Mouse (Mus musculus) heart, postnatal 4 days (tissue): Measurements from ENCODE around the gene Spata25. TPM values are rescaled to one million over a fixed set of nuclear protein-coding genes. Genes with fewer than 3 reads are reported as not detected.

Experiments
- DNase-seq: peaks from one replicate; pipeline ENCODE4 v3.0.0; 2021
- total RNA-seq, 2 experiments: library from RNA; stranded (reverse); gene quantifications; 2 replicates each; pipeline ENCODE4 v1.2.3; 2021

Gene Spata25
- total RNA-seq, 2 experiments from 2014 or later = 0.92 to 1.9 TPM

DNA sequence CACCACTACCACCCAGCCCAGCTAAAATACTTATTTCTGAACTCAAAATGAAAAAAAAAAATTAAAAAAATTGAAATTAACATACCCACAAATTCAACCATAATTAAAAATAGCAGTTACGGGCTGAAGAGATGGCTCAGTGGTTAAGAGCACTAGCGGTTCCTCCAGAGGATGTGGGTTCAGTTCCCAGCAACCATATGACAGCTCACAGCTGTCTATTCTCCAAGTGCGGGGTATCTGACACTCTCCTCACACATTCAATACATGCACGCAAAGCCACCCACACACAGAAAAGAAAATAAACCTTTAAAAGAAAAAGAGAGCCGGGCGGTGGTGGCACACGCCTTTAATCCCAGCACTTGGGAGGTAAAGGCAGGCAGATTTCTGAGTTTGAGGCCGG, 21.7 kb upstream of the Spata25 start:
- no peak for DNase-seq

DNA sequence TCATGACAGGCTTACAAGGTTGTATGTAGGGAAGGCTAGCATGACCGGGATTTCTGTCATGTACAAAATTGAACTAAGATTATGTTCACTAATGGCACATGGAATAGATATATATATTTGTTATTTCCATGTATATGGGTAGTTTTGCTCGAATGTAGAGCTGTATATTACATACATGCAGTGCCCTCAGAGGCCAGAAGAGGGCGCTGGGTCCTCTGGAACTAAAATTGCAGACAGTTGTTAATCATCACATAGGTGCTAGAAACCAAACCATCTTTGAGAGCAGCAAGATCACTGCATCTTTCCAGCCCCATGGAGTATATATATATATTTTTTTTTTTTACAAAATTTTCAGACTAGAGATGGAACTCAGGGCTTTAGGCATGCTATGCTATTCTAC, 17.4 kb upstream of the Spata25 start:
- no peak for DNase-seq

DNA sequence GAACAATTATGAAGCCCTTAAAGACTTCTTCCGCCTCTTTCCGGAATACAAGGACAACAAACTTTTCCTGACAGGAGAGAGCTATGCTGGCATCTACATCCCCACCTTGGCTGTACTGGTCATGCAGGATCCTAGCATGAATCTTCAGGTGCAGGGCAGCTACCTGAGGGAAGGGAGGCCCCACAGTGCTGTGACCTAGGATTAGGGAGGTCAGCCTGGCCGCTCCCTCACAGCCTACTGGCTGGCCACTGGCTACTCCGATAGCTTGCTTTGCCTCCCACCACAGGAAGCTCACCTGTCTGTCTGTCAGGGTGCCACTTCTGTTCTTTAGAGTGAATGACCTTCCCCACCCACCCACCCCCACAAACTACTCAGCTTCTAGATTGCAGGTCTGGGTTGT, 6.8 kb upstream of the Spata25 start:
- no peak for DNase-seq

DNA sequence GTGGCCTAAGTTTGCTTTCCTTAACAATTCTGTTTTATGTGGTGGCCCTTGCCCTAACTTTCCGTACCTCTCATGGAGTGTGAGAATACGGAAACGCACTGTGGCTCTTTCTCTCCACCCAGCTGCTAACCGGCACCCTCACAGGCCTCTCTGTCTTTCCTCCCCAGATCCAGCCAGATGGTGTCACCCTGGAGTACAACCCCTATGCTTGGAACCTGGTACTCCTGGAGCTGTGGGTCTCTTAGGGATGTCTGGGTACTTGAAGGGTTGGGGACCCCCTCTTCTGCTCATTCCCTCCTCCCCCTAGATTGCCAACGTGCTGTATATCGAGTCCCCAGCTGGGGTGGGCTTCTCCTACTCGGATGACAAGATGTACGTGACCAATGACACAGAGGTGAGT, 6.2 kb upstream of the Spata25 start:
- DNase-seq = no peak

DNA sequence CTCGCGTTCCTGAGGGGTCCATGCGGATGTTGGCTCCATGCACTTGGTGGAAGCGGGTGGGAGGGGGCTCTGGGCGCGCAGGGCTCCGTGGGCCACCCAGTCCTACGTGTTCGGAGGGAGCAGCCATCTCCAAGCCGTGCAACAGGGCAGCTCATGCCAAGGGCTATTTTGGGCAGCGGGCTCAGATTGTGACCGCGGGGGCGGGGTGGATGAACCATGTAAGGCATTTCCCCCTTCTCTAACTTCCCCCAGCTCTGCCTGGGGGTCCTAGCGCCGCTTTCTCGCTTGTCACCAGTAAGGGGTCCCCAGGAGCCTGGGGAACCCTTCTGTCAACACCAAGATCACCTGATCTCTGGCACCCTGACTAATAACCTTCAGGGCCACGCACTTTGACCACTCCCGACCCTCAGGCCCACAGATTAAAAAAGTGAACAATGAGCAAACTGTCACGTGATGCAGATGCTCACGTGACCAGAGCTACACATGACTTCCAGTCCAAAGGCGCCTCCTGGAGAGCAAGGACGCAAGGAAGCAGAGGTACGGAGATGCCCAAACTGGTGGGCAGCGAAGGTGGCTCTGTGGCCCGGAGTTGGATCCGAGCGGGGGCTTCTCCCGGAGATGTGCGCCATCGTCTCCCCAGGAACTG, 5.1 kb upstream of the Spata25 start, which contains the start of gene Neurl2:
Neurl2 (minus strand) TSS at position 143 of the 646 bp plus-strand sequence.
- peak; percentile 93 for DNase-seq

DNA sequence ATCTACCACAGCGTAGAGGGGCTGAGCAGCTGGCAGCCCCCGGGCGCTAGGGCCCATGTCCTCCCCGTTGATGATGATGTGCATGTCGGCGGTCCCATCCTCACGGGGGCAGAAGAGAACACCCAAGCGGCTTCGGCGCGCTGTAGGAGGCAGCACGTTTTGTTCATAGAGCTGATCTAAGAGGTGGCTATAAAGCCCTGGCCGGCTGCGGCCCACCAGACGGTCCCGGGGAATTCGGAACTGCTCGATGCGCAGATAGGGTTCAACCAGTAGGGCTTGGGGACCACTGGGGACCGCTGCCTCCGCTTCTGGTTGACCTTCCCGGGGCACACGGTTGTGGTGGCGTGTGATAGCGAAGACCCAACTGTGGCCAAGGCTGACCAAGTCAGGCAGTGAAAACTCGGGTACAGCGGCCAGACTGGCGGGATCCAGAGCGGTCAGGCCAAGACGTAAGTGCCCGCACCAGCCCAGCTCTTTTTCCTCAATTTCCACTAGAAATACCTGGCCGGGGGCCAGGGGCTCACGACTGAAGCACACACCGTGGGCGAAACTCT, 4.5 kb upstream of the Spata25 start, which contains the start of gene Ctsa:
Ctsa (plus strand) TSS at position 126 of the 554 bp plus-strand sequence.
- peak; percentile 85 for DNase-seq

DNA sequence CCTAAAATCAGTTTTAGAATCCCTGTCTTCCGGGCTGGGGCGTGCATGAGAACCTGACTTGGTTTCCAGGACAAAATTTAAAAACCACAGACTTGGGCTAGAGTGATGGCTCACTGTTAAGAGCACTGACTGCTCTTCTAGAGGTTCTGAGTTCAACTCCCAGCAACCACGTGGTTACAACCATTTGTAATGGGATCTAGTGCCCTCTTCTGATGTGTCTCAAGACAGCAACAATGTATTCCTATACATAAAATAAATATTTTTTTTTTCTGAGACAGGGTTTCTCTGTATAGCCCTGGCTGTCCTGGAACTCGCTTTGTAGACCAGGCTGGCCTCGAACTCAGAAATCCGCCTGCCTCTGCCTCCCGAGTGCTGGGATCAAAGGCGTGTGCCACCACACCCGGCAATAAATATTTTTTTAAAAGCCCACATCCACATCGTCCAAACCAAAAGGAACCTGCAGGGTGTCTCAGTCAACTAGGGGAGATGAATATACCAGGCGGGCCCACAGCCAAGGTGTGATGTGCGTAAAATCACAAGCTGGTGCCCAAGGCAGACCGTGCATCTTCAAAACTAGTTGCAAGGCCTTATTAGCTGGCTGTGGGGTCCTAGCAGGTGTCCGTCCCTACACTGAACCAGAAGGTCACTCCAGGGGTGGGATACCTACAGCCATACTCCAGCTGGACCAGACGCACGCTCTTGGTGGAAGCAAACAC, 3.9 kb upstream of the Spata25 start:
- no peak for DNase-seq

DNA sequence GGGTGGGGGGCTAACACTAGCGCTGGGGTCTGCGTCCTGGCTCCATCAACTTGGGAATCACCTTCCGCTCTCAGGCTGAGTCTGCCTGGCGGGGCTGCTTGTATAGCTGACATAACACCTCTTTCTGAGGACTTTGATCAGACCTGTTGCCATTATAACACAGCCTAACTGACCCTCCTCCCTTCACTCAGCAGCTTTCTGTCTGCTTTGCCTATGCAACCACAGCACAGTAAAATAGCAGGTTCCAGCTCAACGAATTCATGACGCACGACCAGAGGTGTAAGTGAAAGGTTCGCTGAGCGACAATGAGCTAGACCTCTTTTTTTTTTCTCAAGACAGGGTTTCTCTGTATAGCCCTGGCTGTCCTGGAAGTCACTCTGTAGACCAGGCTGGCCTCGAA, 2.7 kb upstream of the Spata25 start:
- DNase-seq = no peak

DNA sequence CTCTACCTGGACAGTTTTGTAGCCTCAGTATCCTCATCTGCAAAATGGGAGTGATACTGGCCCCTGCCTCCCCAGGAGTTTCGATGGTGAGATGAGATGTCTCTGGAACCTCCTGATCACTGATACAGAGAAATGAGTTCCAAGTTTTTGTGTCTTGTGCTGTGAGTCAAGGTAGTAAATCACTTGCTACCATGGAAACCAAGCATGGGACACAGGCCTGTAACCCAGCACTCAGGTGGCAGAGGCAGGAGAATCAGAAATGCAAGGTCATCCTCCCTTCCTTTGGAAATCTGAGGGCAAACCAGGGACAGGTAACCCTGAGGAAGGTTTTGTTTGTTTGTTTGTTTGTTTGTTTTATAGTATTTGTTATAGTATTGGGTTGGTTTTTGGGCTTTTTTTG, 753 bp upstream of the Spata25 start:
- DNase-seq = no peak

DNA sequence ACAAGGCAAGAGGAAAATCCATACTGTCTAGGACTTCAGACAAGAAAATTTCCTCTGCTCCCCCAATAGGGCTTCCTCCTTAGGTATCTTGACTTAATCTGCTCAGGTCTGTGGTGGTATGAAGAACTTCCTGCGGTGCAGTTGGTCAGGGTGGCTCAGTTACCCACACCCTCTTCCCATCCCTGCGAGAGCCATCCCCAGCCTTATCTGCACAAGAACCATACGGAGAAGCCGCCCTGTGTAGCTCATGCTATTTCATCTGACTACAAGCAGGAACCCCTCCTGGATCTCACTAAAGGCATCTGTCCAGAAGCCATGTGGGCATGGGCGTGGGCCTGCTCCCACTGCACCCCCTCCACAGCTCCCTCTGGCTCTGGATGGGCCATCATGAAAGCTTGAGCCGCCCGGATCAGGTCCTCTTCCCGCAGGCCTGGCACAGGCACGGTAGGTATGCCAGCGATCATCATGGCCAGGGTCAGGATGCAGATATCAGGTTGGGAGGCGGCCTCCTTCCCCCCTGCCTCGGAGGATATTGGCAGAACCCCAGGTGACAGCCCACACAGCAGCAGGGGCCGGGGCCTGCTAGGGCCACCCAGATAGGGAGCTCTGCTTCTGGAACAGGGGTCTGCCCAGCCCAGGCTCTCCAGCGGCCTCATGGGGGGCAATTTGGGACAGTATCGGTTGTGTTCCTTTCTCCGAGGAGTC, 1.0 kb downstream of the Spata25 start:
- no peak for DNase-seq

DNA sequence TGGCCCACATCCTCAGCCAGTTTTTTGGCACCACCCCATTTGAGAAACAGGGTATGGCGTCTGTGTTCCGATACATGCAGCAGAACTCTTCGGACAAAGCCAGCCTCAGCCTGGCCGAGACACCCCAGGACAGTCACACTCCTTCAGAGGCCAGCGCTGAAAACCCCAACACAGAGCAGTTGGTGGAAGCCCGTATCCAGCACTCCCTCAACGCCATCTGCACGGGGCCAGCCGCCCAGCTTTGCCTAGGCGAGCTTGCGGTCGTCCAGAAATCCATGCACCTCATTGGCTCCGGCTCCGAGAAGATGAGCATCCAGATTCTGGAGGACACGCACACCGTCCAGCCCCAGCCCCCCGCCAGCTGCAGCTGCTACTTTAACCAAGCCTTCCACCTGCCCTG, 2.8 kb downstream of the Spata25 start:
- DNase-seq = no peak

DNA sequence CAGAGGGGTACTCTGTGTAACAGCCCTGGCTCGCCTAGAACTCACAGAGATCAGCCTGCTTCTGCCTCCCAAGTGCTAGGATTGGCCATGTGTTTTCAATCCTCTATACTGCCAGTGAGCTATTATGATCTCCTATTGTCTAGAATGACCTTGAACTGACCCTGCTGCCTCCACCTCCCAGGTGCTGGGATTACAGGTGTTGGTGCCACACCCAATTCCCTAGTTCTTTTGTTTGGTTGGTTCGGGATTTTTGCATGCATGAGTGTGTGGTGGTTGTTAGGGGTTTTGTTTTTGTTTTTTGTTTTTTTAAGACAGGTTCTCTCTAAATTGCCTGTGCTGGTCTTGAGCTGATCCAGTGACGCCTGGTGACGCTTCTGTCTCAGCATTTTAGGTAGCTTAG, 4.4 kb downstream of the Spata25 start:
- DNase-seq = no peak

DNA sequence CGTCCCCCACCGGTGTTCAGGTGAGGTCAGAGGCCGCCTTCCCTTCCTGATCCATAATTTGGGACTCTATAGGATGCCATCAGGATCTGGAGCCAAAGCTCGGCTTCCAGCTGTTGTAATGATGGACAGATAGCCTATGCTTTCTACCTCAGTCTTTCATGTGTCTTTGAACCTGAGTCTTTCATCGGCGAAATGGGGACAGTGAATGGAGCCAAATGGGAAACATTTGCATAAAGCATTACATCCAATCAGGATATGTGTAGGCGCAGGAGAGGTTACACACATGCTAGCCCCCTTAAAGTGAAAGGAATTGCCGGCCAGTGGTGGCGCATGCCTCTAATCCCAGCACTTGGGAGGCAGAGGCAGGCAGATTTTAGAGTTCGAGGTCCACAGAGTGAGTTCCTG, 5.2 kb downstream of the Spata25 start:
- peak; percentile 40 for DNase-seq

DNA sequence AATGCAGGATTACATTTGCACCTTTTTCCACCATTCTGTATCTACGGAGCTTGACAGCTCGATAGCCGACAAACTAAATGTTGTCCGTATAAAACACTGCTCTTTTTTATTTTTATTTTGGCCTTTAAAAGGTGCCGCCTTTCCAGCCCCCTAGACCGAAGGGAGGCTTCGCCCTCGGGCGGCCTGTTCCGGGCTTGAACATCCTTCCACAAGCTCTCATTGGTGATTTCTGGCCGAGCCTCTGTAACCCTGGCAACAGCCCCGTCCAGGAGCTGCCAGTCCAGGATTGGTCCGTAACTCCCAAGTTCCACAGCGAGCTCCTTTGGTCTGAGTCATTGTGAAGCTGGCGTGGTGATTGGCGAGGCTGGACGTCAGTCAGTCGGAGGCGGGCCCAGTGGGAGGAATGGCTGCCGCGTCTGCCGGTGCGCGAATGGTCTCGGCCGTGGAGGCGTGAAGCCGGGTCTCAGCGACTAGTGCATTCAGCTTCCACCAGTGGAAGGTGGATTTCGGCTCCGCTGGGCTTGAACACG, 5.6 kb downstream of the Spata25 start, which contains the start of gene Zswim1:
Zswim1 (plus strand) TSS at position 51 of the 530 bp plus-strand sequence.
- DNase-seq = peak; percentile 100

DNA sequence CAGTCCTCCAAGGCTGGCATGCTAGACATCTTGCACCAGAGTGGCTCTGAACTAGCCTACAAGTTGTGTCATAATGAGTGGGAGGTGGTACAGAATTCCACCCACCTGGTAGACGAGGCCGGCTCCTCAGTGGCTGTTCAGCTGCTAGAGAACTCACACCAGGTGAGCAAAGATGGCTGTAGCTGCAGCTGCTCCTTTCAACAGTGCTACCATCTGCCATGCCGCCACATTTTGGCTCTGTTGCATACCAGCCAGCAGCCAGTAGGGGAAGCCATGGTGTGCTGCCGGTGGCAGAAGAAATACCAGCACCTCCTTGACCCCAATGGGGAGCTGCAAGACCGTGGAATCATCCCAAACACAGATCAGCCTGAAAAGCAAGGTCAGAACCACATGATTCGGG, 7.3 kb downstream of the Spata25 start:
- no peak for DNase-seq

DNA sequence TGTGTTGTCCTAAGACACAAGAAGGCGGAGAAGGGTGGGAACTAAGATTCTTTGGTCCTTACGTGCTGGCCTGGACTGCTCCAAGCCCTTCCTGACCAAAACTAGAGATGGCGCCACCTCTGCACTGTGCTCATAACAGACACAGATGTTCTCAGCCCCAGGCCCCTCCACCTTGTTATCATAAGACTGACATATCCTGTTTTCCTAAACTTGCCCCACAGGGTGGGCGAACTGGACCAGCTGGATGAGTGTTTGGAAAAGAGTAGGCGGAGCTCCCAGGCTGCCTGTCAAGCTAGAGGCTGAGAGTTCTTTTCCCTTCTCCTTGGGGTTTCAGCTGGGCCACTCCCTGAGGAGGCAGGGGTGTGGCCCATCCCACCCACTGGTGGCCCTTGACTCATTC, 10.6 kb downstream of the Spata25 start:
- no peak for DNase-seq

DNA sequence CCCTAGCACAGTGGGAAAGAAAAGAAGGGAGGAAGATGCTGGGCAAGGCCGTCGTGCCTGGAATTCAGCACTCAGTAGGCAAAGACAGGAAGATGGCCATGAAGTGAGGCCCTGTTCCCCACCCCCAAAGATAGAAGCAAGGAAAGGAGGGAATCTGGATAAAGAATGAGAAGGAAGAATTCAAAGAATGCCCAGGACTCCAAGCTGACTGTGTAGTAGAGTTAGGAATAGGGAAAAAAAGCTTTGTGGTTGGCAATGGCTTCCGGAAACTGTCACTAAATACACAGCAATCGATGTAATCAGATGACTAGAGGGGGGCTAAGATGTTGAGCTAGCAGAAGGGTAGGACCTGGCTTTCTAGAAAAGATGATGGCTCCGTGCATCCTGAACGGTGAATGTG, 11.1 kb downstream of the Spata25 start:
- no peak for DNase-seq

DNA sequence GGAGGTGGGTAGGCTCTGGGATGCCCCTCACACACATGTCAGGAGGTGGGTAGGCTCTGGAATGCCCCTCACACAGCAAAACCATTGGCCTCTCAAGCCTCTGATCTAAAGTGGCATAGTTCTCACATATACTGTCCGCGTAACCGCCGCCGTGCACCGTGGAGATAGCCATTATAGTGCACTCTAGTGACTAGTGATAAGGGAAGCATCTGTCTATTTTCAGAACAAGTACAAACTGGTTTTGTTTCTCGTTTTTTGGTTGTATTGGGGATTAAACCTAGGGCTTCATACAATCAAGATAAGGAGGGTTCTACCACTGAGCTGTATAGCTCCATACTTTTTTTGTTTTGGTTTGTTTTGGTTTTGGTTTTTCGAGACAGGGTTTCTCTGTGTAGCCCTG, 12.5 kb downstream of the Spata25 start:
- DNase-seq = no peak

DNA sequence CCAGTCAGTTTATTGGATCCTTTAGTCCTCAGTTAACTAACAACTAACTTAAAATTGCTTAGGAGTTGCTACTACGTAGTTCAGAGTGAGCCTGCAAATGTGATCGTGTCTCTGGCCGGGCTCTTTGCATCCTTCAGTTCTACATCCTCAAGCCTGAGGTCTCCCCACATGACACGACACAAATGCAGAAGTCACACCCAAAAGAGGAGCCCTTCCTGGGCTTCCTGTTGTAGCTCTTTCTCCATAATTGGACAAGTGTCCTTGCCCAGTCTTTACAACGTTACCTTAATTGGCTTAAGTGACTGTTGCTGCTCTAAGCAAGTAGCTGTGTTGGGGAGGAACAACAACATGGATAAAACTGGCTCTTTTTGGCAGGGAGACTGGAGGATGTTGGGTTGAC, 13.0 kb downstream of the Spata25 start:
- DNase-seq = no peak

DNA sequence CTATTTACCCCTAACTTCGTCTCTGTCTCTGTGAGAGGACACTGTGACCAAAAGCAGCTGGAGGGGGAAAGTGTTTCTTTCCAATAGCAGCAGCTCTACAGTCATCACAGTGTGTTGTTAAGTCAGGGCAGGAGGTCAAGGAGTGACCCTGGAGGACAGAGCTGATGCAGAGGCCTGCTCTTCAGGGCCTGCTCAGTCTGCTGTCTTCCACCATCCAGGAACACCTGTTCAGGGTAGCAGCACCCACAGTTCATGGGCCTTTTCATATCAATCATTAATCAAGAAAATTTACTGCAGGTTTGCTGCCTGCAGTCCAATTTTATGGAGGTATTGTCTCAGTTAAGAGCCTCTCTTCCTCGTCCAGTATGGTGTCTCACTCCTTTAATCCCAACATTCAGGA, 14.8 kb downstream of the Spata25 start:
- no peak for DNase-seq

DNA sequence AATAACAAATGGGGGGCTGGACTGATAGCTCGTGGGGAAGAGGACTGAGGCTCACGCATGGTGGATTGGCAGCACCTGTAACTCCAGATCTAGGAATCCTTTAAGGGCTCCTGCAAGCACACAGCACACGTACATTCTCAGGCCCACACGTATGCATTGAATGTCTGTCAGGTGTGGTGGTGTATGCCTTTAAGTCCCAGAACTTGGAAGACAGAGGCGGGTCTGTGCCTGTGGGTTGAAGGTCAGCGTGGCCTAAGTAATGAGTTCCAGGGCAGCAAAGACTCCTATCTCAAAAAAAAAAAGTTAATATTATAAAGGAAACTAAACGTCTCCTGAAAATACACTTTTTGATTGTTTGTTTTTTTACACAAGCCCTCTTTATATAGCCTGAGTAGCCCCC, 21.7 kb downstream of the Spata25 start:
- no peak for DNase-seq

DNA sequence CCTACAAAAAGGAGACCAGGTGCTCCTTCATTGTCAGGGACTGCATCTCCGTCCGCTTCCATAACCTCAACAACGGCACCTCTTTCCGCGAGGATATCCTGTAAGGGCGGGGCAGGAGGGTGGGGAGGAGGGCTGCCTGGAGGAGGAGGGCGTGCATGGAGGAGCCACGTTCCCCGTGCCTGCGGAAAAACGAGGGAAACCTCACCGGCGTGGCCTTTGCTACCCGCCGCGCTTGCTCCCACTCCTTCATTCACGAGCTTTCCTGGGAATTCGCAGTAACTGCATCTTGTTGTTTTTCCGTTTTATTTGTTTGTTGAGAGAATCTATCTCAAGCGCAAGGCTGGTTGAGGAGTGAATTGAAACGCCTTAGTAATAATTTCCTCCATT, 23.0 kb downstream of the Spata25 start:
- DNase-seq = no peak
